Mouse (Mus musculus) neural tube, embryonic 10.5 days (tissue): ENCODE data around the gene Adprhl1.

Experiments
- DNase-seq: peaks from one replicate; pipeline ENCODE4 v3.0.0-alpha.2; 2017; ENCODE audit warnings: low spot score; ENCODE audit errors: extremely low spot score

Adprhl1 gene

GRCm38 (mm10) chr8:13254019-13254418 is at the start of gene Adprhl1:
Gene Adprhl1, minus strand, starts transcription at chr8:13254162.
- peak; percentile 58 for DNase-seq

DNA sequence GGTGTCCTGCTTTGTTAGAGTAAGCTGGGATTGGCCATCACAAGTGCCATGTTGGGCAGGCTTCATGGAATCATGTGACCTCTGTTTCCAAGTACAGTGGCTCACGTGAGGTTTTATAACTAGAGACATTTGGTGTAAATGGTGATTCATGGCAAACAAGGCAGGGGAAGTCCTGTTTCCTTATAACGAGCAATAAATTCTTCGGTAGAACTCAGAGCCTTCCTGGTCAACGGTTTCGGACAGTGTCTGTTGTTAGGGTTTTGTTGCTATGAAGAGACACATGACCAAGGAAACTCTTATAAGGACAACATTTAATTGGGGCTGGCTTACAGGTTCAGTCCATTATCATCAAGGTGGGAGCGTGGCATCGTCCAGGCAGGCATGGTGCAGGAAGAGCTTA is 47.1 kb upstream of the Adprhl1 start:
- no peak for DNase-seq

DNA sequence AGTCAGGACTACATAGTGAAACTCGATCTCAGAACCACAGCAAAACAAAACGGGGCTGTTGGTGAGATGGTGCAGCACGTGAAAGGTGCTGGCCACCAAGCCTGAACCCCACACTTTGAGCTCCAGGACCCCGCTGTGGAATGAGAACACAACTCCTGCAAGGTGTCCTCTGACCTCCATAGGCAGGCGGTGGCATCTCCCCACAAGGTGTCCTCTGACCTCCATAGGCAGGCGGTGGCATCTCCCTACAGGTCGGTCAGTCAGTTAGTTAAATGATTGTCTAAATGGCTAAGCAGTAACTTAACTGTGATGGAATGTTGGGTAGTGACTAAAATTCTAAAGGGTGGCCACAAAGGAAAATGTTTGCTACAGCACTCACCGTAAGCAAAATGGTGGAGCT is 45.6 kb upstream of the Adprhl1 start:
- no peak for DNase-seq

- DNase-seq = no peak
These were observed 39.9 kb upstream of the Adprhl1 start for GRCm38 (mm10) chr8:13293677-13294470.

- DNase-seq = peak; percentile 88
These were observed 38.4 kb upstream of the Adprhl1 start for GRCm38 (mm10) chr8:13292364-13292763.

DNA sequence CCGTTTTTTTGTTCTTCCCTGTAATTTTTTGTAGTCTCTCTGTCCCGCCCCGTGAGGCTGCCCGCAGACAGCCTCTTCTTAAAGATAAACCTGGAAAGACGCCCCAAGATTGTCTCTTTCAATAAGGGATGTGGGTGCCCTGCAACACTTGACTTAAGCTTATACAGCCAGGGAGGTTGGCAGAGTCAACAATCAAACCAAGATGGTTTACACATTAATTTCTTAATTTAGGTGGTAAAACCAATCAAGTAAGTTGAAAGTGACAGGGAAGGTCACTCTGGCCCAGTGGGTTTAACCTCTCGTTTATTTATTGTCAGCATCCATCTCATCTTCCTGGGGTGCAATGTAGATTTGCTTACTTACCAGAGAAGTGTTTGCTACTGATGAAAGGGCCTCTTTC is 34.7 kb upstream of the Adprhl1 start:
- DNase-seq = no peak

GRCm38 (mm10) chr8:13287692-13288623 is 34.0 kb upstream of the Adprhl1 start, which contains the start of the genes Dcun1d2 and Tmco3:
Gene Dcun1d2, minus strand, starts transcription at chr8:13288131.
Gene Tmco3, plus strand, starts transcription at chr8:13288190.
- peak; percentile 95 for DNase-seq

DNA sequence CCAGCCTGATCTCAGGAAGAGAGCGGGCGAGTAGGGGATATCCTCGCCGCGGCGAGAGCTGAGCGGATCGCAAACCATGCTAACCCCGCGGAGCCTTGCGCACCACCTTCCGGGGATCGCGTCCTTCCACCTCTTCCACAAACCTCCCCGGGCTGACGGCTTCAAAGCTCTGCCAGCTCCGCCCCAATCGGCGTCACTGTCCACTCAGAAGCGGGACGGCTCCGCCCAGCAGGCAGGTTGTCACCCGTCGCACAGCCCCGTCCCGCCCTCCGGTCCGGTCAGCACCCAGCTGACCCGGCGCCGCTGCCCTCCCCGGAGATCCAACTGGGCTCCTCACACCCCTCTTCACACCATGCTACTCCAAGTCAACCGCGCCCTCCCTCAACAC is 33.3 kb upstream of the Adprhl1 start:
- DNase-seq = peak; percentile 82

DNA sequence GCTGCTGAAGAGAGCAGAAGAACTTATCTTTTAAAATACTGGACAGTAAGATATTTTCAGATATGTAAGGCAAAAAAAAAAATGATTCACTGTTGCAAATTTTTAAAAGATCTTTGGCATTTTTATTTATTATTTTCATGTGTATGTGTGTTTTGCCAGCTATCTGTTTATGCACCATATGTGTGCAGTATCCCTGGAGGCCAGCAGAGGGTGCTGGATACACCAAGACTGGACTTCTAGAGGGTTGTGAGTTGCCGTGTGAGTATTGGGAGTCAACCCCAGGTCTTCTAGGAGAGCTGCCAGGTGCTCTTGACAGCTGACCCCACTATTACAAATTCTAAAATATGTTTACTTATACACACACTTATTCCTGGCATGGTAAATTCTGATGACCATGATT is 29.2 kb upstream of the Adprhl1 start:
- DNase-seq = no peak

GRCm38 (mm10) chr8:13276941-13277447 is 23.0 kb upstream of the Adprhl1 start:
- DNase-seq = no peak

DNA sequence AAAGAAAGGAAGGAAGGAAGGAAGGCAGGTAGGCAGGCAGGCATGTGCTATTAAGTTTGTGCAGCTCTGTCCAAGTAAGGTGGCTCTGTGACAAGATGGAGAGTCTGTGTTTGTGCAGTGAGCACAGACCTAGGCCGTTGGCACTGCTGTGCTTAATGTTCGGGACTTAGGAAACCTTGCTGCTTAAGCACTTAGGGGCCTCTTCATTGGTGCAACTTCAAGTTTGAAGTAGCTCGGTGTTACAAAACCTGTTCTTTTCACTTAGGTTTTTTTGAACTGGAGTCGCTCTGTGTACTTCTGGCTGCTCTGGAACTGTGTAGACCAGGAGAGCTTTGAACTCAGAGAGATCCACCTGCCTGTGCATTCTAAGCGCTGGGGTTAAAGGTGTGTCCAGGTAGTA is 18.9 kb upstream of the Adprhl1 start:
- DNase-seq = no peak

- DNase-seq = no peak
These were observed 13.6 kb upstream of the Adprhl1 start for GRCm38 (mm10) chr8:13267566-13267965.

DNA sequence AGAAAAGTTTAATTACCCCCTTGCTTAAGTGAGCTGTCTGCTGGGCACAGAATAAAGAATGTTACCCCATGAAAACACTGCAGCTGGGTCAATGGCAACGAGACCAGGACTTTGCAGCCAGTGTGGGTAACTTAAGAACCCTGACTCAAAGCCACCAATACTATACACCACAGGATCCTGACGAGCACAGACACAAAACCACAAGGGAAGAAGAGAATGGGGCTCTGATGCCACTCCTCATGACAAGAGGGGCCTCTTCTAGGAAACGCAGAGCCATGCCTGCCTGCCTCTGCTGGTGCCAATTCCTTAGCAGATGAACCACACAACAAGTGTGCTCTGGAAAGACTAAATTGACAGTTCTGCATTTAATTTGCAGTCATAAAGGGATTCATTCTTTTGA is 9.4 kb upstream of the Adprhl1 start:
- DNase-seq = no peak

- DNase-seq = no peak
These were observed 549 bp downstream of the Adprhl1 start for GRCm38 (mm10) chr8:13253413-13253812.

GRCm38 (mm10) chr8:13252837-13253236 is 1.1 kb downstream of the Adprhl1 start:
- DNase-seq = no peak

GRCm38 (mm10) chr8:13244343-13244880 is 9.6 kb downstream of the Adprhl1 start:
- DNase-seq = no peak

DNA sequence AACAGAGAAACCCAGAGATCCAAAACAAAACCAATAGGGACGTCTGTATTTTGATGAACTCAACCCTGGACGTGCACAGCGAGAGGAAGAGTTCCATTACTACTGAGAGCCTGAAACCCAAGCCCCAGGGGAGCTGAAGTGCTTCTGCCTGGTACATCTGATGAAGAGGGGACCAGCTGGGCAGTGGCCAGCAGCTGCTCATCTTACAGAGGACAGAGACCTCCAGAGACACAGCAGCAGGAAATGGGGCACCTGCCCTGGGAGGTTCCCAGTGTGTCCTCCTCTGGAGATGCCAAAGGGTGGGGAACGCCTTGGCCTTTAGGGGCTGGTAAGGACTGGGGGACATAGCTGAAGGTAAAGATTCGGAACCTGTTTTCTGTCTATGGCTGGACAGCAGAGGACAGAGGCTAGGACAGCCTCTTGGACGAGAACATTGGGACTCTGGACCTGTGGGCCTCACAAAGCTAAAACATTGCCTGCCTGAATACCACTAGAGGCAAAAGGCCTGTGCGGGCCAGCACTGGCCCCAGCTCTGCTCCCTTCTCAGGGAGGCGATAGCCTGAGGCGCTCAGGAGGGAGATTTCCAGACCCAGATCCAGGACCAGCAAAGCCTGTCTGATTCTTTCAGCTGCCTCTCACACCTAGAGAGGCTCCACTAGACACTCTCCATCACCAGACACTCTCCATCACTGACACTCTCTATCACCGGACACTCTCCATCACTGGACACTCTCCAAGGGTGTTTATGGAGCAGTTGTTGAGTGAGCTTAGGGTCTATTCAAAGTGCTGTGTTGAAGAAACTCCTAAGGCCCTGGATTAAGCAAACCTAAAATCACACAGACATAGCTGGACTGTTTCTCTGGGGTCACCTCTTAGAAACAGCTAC is 10.7 kb downstream of the Adprhl1 start:
- no peak for DNase-seq

DNA sequence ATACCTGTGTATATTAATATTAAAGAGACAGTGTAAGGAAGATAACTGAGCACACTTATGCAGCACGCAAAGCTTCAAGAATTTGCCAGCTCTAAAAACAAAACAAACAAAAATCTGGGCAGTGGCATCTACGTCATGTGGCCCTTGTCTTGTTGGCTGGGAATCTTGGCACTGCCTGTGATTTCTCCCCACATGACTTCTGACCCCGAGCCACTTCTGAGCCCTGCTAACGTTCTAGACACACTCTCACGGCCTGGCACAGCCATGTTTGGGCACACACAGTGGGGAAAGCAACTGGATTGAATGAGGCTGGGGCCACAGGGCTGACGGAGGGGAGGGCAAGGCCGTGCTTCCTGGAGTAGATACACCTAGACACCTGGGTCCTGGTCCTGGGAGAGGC is 13.3 kb downstream of the Adprhl1 start:
- no peak for DNase-seq

GRCm38 (mm10) chr8:13240055-13240454 is 13.9 kb downstream of the Adprhl1 start:
- no peak for DNase-seq

DNA sequence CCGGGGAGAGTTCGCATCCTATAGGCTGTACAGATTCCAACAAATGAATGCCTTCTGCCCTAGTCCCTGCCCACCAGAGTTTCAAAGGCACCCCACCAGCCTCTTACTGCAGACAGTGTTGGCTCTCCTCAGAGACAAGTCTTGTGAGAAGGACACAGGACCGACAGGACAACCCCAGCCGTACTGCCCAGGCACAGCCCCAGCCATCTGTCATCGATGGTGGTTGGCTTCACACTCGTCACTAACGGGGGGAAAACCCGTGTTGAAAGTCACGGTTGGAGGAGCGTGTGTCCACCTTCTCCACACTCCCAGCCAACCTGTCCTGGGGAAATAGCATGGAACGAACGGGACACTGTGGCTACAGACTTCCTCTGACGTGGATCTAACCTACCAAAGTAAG is 19.2 kb downstream of the Adprhl1 start:
- DNase-seq = no peak

GRCm38 (mm10) chr8:13230471-13230870 is 23.5 kb downstream of the Adprhl1 start:
- no peak for DNase-seq
